Mouse (Mus musculus) E14TG2a.4 (cell line): ENCODE data around the gene C2cd4d.

ENCODE experiments used
- CTCF ChIP-seq: conservative IDR thresholded peaks from 2 replicates; pipeline ENCODE4 v1.5.1; 2014; ENCODE audit warnings: low read length
- NANOG ChIP-seq: IDR thresholded peaks from 2 replicates; pipeline ENCODE4 v1.6.1; 2014; ENCODE audit warnings: borderline replicate concordance, low read length, mixed read lengths
- POU5F1 ChIP-seq: IDR thresholded peaks from 2 replicates; pipeline ENCODE4 v1.6.1; 2014; ENCODE audit warnings: low read length, borderline replicate concordance

DNA sequence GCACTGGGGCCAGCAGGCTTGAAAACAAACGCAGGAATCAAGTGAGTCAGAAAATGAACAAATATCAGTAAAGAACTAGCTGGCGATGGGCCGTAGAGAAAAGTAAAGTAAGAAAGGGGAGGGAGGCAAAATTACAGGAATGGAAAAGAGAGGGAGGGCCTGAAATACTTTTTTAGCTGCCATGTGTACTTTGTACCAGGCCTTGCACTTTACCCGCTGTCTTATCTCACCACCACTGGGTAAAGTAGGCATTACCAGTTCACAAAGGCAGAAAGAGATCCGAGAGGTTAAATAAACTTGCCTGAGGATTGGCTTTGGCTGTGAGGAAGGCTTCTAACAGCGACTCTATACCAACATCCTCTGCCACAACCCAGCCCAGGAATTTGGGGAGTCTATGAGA, 5.3 kb downstream of the C2cd4d start:
- no peak for TF ChIP-seq CTCF
- no peak for TF ChIP-seq POU5F1
- no peak for TF ChIP-seq NANOG
